Mouse (Mus musculus) limb, embryonic 11.5 days (tissue): ENCODE data around the gene Il17a. TPM values are rescaled to one million over a fixed set of nuclear protein-coding genes. Genes with fewer than 3 reads are reported as not detected.

Experiments
- ATAC-seq: fragments of 200-750 bp; cut with Nextera tagmentation; 2 replicates; pipeline ENCODE4 v1.8.0; 2017; ENCODE audit warnings: low read depth; ENCODE audit not compliant: insufficient number of reproducible peaks, low FRiP score, low TSS enrichment
- DNase-seq: peaks from one replicate; pipeline ENCODE4 v3.0.0-alpha.2; 2015; ENCODE audit warnings: low spot score
- H3K27ac ChIP-seq: fragments of 300-500 bp; sonication (generic); replicated peaks from 2 replicates; pipeline ENCODE4 v1.5.1; 2014; ENCODE audit warnings: low read depth, mild to moderate bottlenecking, low read length
- H3K27me3 ChIP-seq: fragments of 300-500 bp; sonication (generic); 2 replicates; pipeline ENCODE4 v1.6.1; 2014; ENCODE audit warnings: mild to moderate bottlenecking, low read length, mixed read lengths; ENCODE audit not compliant: control insufficient read depth, insufficient read depth
- H3K36me3 ChIP-seq: fragments of 300-500 bp; sonication (generic); 2 replicates; pipeline ENCODE4 v1.6.1; 2014; ENCODE audit warnings: mild to moderate bottlenecking, low read length, moderate library complexity, mixed read lengths; ENCODE audit not compliant: control insufficient read depth, insufficient read depth
- H3K4me1 ChIP-seq: fragments of 300-500 bp; sonication (generic); 2 replicates; pipeline ENCODE4 v1.6.1; 2014; ENCODE audit warnings: low read length, mixed read lengths; ENCODE audit not compliant: control insufficient read depth, insufficient read depth
- H3K4me2 ChIP-seq: fragments of 300-500 bp; sonication (generic); 2 replicates; pipeline ENCODE4 v1.6.1; 2014; ENCODE audit warnings: low read depth, mild to moderate bottlenecking, moderate library complexity; ENCODE audit not compliant: severe bottlenecking
- H3K4me3 ChIP-seq: fragments of 300-500 bp; sonication (generic); 2 replicates; pipeline ENCODE4 v1.5.1; 2014; ENCODE audit warnings: low read depth, low read length
- H3K9ac ChIP-seq: fragments of 300-500 bp; sonication (generic); 2 replicates; pipeline ENCODE4 v1.6.1; 2014; ENCODE audit warnings: mild to moderate bottlenecking, low read length
- H3K9me3 ChIP-seq: fragments of 300-500 bp; sonication (generic); 2 replicates; pipeline ENCODE4 v1.6.1; 2016; ENCODE audit warnings: low read length; ENCODE audit not compliant: control insufficient read depth
- WGBS: fragments of 180-500 bp; shearing (Covaris S2); extraction: QIAGEN DNeasy Blood & Tissue Kit; methylation state at CpG from one replicate; pipeline ENCODE4 v1.1.7; 2014; 5-methylcytosine and 5-hydroxymethylcytosine counted together
- polyA plus RNA-seq: library from polyadenylated mRNA; unstranded; fragments of >200 nt; fragmentation: Nextera tagmentation; extraction: Ambion mirVana; gene quantifications from 2 replicates; pipeline ENCODE4 v1.2.1, GENCODE M21; 2014

Gene Il17a
- polyA plus RNA-seq, 1 experiment from 2014 or later, result not detected

GRCm38 (mm10) chr1:20700011-20700410 is 30.7 kb upstream of the Il17a start:
- WGBS, result 72% methylated on average over 3 of the region's 3 CpGs
- Histone ChIP-seq H3K27ac (no peak overlapping the region), H3K4me3 (no peak overlapping the region), H3K4me1 (no peaks in the 10 kb centered on the region), H3K4me2 (no peak overlapping the region), H3K27me3 (no peaks in the 10 kb centered on the region), H3K36me3 (no peaks in the 10 kb centered on the region), H3K9ac (no peak overlapping the region), H3K9me3 (no peaks in the 10 kb centered on the region)
- ATAC-seq (no peak), DNase-seq (no peak)

GRCm38 (mm10) chr1:20736572-20736971 is 5.9 kb downstream of the Il17a start:
- ATAC-seq (no peak), DNase-seq (no peak)
- Histone ChIP-seq H3K4me1 (no peaks in the 10 kb centered on the region), H3K9me3 (no peaks in the 10 kb centered on the region), H3K4me2 (no peak overlapping the region), H3K36me3 (no peaks in the 10 kb centered on the region), H3K9ac (no peak overlapping the region), H3K27ac (no peak overlapping the region), H3K27me3 (no peaks in the 10 kb centered on the region), H3K4me3 (no peak overlapping the region)
- WGBS, result 77% methylated on average over 4 of the region's 4 CpGs

- 84% methylated on average over 2 of the region's 2 CpGs for WGBS
- Histone ChIP-seq H3K4me1 (no peaks in the 10 kb centered on the region), H3K36me3 (no peaks in the 10 kb centered on the region), H3K4me3 (no peak overlapping the region), H3K9me3 (no peaks in the 10 kb centered on the region), H3K27ac (no peak overlapping the region), H3K27me3 (no peaks in the 10 kb centered on the region), H3K9ac (no peak overlapping the region), H3K4me2 (no peak overlapping the region)
- DNase-seq, result no peak
- ATAC-seq, result no peak
Measured at GRCm38 (mm10) chr1:20738483-20738882, 7.8 kb downstream of the Il17a start.

GRCm38 (mm10) chr1:20740496-20740998 is 9.8 kb downstream of the Il17a start:
- 69% methylated on average over 3 of the region's 3 CpGs for WGBS
- Histone ChIP-seq H3K4me2 (no peak overlapping the region), H3K9ac (no peak overlapping the region), H3K4me3 (no peak overlapping the region), H3K27me3 (no peaks in the 10 kb centered on the region), H3K27ac (no peak overlapping the region), H3K36me3 (no peaks in the 10 kb centered on the region), H3K4me1 (no peaks in the 10 kb centered on the region), H3K9me3 (no peaks in the 10 kb centered on the region)
- DNase-seq (no peak), ATAC-seq (no peak)

GRCm38 (mm10) chr1:20754439-20754838 is 23.7 kb downstream of the Il17a start:
- no peaks in the 10 kb centered on the region for H3K4me1 ChIP-seq
- 87% methylated on average over 10 of the region's 10 CpGs for WGBS

GRCm38 (mm10) chr1:20757586-20757985 is 26.9 kb downstream of the Il17a start:
- H3K27ac ChIP-seq, result no peak overlapping the region
- H3K4me3 ChIP-seq, result no peak overlapping the region
- H3K27me3 ChIP-seq, result no peaks in the 10 kb centered on the region
- WGBS, result 77% methylated on average over 3 of the region's 3 CpGs
- H3K9me3 ChIP-seq, result no peaks in the 10 kb centered on the region
- no peaks in the 10 kb centered on the region for H3K36me3 ChIP-seq
- ATAC-seq (no peak), DNase-seq (no peak)
- no peak overlapping the region for H3K4me2 ChIP-seq
- H3K4me1 ChIP-seq, result no peaks in the 10 kb centered on the region
- no peak overlapping the region for H3K9ac ChIP-seq

More at GRCm38 (mm10) chr1:20754439-20754838, 23.7 kb downstream of the Il17a start:
- no peak for DNase-seq
- ATAC-seq, result no peak
- H3K27me3 ChIP-seq, result no peaks in the 10 kb centered on the region
- no peaks in the 10 kb centered on the region for H3K9me3 ChIP-seq
- H3K36me3 ChIP-seq, result no peaks in the 10 kb centered on the region
- no peak overlapping the region for H3K4me3 ChIP-seq
- H3K4me2 ChIP-seq, result no peak overlapping the region
- H3K27ac ChIP-seq, result no peak overlapping the region
- H3K9ac ChIP-seq, result no peak overlapping the region

GRCm38 (mm10) chr1:20759799-20760198 is 29.1 kb downstream of the Il17a start:
- no peaks in the 10 kb centered on the region for H3K27me3 ChIP-seq
- DNase-seq, result no peak
- H3K9ac ChIP-seq, result no peak overlapping the region
- no peak overlapping the region for H3K4me3 ChIP-seq
- no peaks in the 10 kb centered on the region for H3K9me3 ChIP-seq
- no peaks in the 10 kb centered on the region for H3K4me1 ChIP-seq
- no peak for ATAC-seq
- H3K27ac ChIP-seq, result no peak overlapping the region
- no peak overlapping the region for H3K4me2 ChIP-seq
- 89% methylated on average over 10 of the region's 10 CpGs for WGBS
- H3K36me3 ChIP-seq, result no peaks in the 10 kb centered on the region

GRCm38 (mm10) chr1:20760331-20760730 is 29.6 kb downstream of the Il17a start:
- Histone ChIP-seq H3K4me2 (no peak overlapping the region), H3K27me3 (no peaks in the 10 kb centered on the region), H3K9me3 (no peaks in the 10 kb centered on the region), H3K4me1 (no peaks in the 10 kb centered on the region), H3K4me3 (no peak overlapping the region), H3K27ac (no peak overlapping the region), H3K36me3 (no peaks in the 10 kb centered on the region), H3K9ac (no peak overlapping the region)
- ATAC-seq (no peak), DNase-seq (no peak)
- 85% methylated on average over 5 of the region's 5 CpGs for WGBS

GRCm38 (mm10) chr1:20761411-20761810 is 30.7 kb downstream of the Il17a start:
- H3K9me3 ChIP-seq, result no peaks in the 10 kb centered on the region
- no peaks in the 10 kb centered on the region for H3K27me3 ChIP-seq
- no peak overlapping the region for H3K4me2 ChIP-seq
- no peak for DNase-seq
- H3K9ac ChIP-seq, result no peak overlapping the region
- H3K4me3 ChIP-seq, result no peak overlapping the region
- H3K36me3 ChIP-seq, result no peaks in the 10 kb centered on the region
- H3K4me1 ChIP-seq, result no peaks in the 10 kb centered on the region
- no peak overlapping the region for H3K27ac ChIP-seq
- WGBS, result 87% methylated on average over 4 of the region's 4 CpGs
- no peak for ATAC-seq
